Mouse (Mus musculus) liver, adult 2 months (tissue): ENCODE data around the gene Desi2.
"Not testable (repeated sequence)": the region's sequence is repeated elsewhere in the genome, so short reads cannot be mapped to it uniquely, and the experiment has no call there.

Experiments used
- CTCF ChIP-seq: fragments of 200-500 bp; IDR thresholded peaks from 2 replicates; pipeline ENCODE4 v1.5.1; 2011; ENCODE audit warnings: low read depth, low read length, control low read depth
- POLR2A ChIP-seq: fragments of 200-500 bp; IDR thresholded peaks from 2 replicates; pipeline ENCODE4 v1.6.1; 2011; ENCODE audit warnings: low read length, control low read depth; ENCODE audit not compliant: insufficient read depth; ENCODE audit errors: extremely low read depth

GRCm38 (mm10) chr1:178207856-178208255 lies 20.6 kb downstream of the Desi2 start:
- TF ChIP-seq CTCF, POLR2A: not testable (repeated sequence)
